Mouse (Mus musculus) limb, embryonic 11.5 days (tissue): Measurements from ENCODE around the gene Neurl1a. TPM values are rescaled to one million over a fixed set of nuclear protein-coding genes. Genes with fewer than 3 reads are reported as not detected.

Experiments
- ATAC-seq: fragments of 200-750 bp; cut with Nextera tagmentation; 2 replicates; pipeline ENCODE4 v1.8.0; 2017; ENCODE audit warnings: low read depth; ENCODE audit not compliant: insufficient number of reproducible peaks, low FRiP score, low TSS enrichment
- DNase-seq: peaks from one replicate; pipeline ENCODE4 v3.0.0-alpha.2; 2015; ENCODE audit warnings: low spot score
- H3K27ac ChIP-seq: fragments of 300-500 bp; sonication (generic); replicated peaks from 2 replicates; pipeline ENCODE4 v1.5.1; 2014; ENCODE audit warnings: low read depth, mild to moderate bottlenecking, low read length
- H3K27me3 ChIP-seq: fragments of 300-500 bp; sonication (generic); 2 replicates; pipeline ENCODE4 v1.6.1; 2014; ENCODE audit warnings: mild to moderate bottlenecking, low read length, mixed read lengths; ENCODE audit not compliant: control insufficient read depth, insufficient read depth
- H3K36me3 ChIP-seq: fragments of 300-500 bp; sonication (generic); 2 replicates; pipeline ENCODE4 v1.6.1; 2014; ENCODE audit warnings: mild to moderate bottlenecking, low read length, moderate library complexity, mixed read lengths; ENCODE audit not compliant: control insufficient read depth, insufficient read depth
- H3K4me1 ChIP-seq: fragments of 300-500 bp; sonication (generic); 2 replicates; pipeline ENCODE4 v1.6.1; 2014; ENCODE audit warnings: low read length, mixed read lengths; ENCODE audit not compliant: control insufficient read depth, insufficient read depth
- H3K4me2 ChIP-seq: fragments of 300-500 bp; sonication (generic); 2 replicates; pipeline ENCODE4 v1.6.1; 2014; ENCODE audit warnings: low read depth, mild to moderate bottlenecking, moderate library complexity; ENCODE audit not compliant: severe bottlenecking
- H3K4me3 ChIP-seq: fragments of 300-500 bp; sonication (generic); 2 replicates; pipeline ENCODE4 v1.5.1; 2014; ENCODE audit warnings: low read depth, low read length
- H3K9ac ChIP-seq: fragments of 300-500 bp; sonication (generic); 2 replicates; pipeline ENCODE4 v1.6.1; 2014; ENCODE audit warnings: mild to moderate bottlenecking, low read length
- H3K9me3 ChIP-seq: fragments of 300-500 bp; sonication (generic); 2 replicates; pipeline ENCODE4 v1.6.1; 2016; ENCODE audit warnings: low read length; ENCODE audit not compliant: control insufficient read depth
- WGBS: fragments of 180-500 bp; shearing (Covaris S2); extraction: QIAGEN DNeasy Blood & Tissue Kit; methylation state at CpG from one replicate; pipeline ENCODE4 v1.1.7; 2014; 5-methylcytosine and 5-hydroxymethylcytosine counted together
- polyA plus RNA-seq: library from polyadenylated mRNA; unstranded; fragments of >200 nt; fragmentation: Nextera tagmentation; extraction: Ambion mirVana; gene quantifications from 2 replicates; pipeline ENCODE4 v1.2.1, GENCODE M21; 2014

Neurl1a gene
- polyA plus RNA-seq, 1 experiment from 2014 or later: 5.0 TPM

DNA sequence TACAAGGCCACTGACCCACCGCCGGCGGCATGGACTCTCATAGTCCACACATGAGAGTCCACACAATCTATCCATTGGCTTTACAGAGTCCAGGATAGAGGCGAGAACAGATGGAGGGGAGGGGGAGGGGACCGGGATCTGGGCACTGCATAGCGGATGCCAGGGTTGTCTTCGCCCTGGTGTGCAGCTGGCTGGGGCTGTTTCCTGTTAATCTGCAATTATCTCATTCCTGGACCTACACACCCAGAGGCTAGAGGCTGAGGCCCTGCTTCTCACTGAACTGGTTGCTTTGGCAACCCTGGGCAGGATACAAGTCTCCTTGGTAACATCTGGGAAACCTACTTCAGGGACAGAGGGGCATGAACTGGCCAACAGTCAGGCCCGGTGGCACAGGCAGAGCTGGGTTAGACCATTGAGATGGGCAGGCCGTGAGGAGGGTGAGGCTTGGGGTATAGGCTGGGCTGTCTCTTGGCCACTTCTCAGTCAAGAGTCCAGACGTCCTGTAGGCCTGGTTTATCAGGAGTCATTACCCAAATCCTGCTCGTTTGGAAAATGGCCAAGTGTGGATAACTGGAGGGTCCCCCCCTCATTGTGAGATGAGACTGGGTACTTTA lies 10.0 kb downstream of the Neurl1a start:
- ATAC-seq: no peak
- Histone ChIP-seq H3K4me3 (no peak overlapping the region), H3K36me3 (no peaks in the 10 kb centered on the region), H3K4me2 (no peak overlapping the region), H3K27me3 (no peaks in the 10 kb centered on the region), H3K9ac (no peak overlapping the region), H3K27ac (no peak overlapping the region), H3K9me3 (no peaks in the 10 kb centered on the region), H3K4me1 (peaks cover 4% of the 10 kb centered on the region; the same call in 1 of the 2 replicates)
- WGBS: 69% methylated on average over 11 of the region's 11 CpGs
- no peak for DNase-seq

DNA sequence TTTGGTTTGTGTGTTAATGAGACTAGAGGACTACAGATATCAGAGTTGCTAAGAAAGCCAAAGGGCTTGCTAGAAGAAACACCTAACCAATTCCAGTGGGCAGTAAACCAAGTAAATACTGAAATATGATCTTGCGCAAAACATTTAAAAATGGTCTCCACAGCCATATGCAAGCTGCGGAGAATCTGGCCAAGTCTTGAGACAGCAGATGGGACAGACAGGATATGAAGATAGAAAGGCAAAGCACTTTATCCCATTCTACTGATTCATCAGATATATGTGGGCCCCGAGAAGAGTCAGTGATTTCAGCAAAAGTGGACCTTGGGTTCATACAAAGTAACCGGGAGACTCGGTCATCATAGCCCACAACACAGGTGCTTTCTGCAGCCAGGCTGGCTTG lies 13.5 kb downstream of the Neurl1a start:
- Histone ChIP-seq H3K4me3 (no peak overlapping the region), H3K36me3 (no peaks in the 10 kb centered on the region), H3K9me3 (no peaks in the 10 kb centered on the region), H3K4me2 (no peak overlapping the region), H3K4me1 (peaks cover 4% of the 10 kb centered on the region; the same call in 1 of the 2 replicates), H3K27ac (no peak overlapping the region), H3K9ac (no peak overlapping the region), H3K27me3 (no peaks in the 10 kb centered on the region)
- WGBS: 97% methylated on average over 5 of the region's 5 CpGs
- no peak for ATAC-seq
- DNase-seq: no peak

- H3K9me3 ChIP-seq: no peaks in the 10 kb centered on the region
- ATAC-seq: no peak
- no peak overlapping the region for H3K4me2 ChIP-seq
- H3K27me3 ChIP-seq: no peaks in the 10 kb centered on the region
- H3K9ac ChIP-seq: no peak overlapping the region
- H3K27ac ChIP-seq: no peak overlapping the region
- H3K4me3 ChIP-seq: no peak overlapping the region
- DNase-seq: no peak
- H3K4me1 ChIP-seq: peaks cover 6% of the 10 kb centered on the region; the same call in 1 of the 2 replicates
- H3K36me3 ChIP-seq: no peaks in the 10 kb centered on the region
- WGBS: 72% methylated on average over 13 of the region's 13 CpGs
Measured at GRCm38 (mm10) chr19:47198671-47199350, 20.2 kb downstream of the Neurl1a start.

GRCm38 (mm10) chr19:47201972-47202371 lies 23.4 kb downstream of the Neurl1a start:
- WGBS: 44% methylated on average over 12 of the region's 12 CpGs
- no peaks in the 10 kb centered on the region for H3K27me3 ChIP-seq
- ATAC-seq (no peak), DNase-seq (no peak)
- peaks cover 6% of the 10 kb centered on the region; the same call in 1 of the 2 replicates for H3K4me1 ChIP-seq
- H3K9ac ChIP-seq: peak overlapping the region; percentile 14; the same call in 1 of the 2 replicates
- H3K27ac ChIP-seq: 0 out of 2 replicates have a peak overlapping the region, but pooled peaks have one; percentile 30
- no peaks in the 10 kb centered on the region for H3K9me3 ChIP-seq
- no peak overlapping the region for H3K4me2 ChIP-seq
- no peak overlapping the region for H3K4me3 ChIP-seq
- H3K36me3 ChIP-seq: no peaks in the 10 kb centered on the region

DNA sequence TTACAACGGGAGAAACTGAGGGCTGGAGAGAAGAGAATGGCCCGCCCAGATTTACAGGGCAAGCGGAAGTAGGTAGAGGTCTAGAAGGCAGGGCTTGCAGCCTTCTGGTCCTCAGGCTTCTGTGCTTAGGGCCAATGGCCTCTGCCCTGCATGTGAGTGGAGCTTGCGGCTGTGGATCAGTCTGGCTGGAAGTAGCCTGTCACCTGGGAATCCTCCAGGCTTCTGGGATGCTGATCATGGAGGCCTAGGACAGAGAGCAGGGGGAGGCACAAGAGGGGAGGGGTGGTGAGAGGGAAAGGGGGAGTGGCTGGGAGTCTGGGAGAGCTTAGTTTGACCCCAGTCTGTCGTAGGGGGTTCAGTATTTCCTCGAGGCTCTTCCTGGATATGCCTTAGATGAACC lies 23.8 kb downstream of the Neurl1a start:
- Histone ChIP-seq H3K4me1 (peaks cover 6% of the 10 kb centered on the region; the same call in 1 of the 2 replicates), H3K9me3 (no peaks in the 10 kb centered on the region), H3K27me3 (no peaks in the 10 kb centered on the region), H3K4me3 (no peak overlapping the region), H3K27ac (no peak overlapping the region), H3K4me2 (no peak overlapping the region), H3K9ac (no peak overlapping the region), H3K36me3 (no peaks in the 10 kb centered on the region)
- 62% methylated on average over 6 of the region's 6 CpGs for WGBS
- ATAC-seq (no peak), DNase-seq (no peak)

DNA sequence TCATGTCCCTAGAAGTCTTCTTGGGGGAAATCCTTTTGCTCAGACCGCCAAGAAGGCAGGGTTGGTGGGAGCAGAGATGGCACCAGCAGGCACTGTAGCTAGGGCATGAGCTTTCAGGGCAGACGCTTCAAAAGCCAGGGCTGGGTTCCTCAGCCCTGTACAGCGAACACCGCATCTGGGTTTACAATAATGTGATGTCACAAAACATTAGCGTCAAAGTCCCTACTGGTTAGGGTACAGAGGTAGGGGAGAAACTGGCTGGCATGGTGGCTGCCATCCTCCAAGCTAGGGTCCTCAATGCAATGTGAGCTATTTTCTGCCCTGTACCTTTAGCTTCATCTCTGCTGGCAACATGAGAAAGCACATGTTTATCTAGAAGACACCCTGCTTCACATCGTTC lies 24.4 kb downstream of the Neurl1a start:
- Histone ChIP-seq H3K4me1 (peaks cover 6% of the 10 kb centered on the region; the same call in 1 of the 2 replicates), H3K9ac (no peak overlapping the region), H3K9me3 (no peaks in the 10 kb centered on the region), H3K27ac (no peak overlapping the region), H3K27me3 (no peaks in the 10 kb centered on the region), H3K4me2 (no peak overlapping the region), H3K36me3 (no peaks in the 10 kb centered on the region), H3K4me3 (no peak overlapping the region)
- no peak for DNase-seq
- no peak for ATAC-seq
- 94% methylated on average over 6 of the region's 6 CpGs for WGBS

- no peak overlapping the region for H3K4me3 ChIP-seq
- no peaks in the 10 kb centered on the region for H3K9me3 ChIP-seq
- DNase-seq: no peak
- WGBS: 90% methylated on average over 6 of the region's 6 CpGs
- H3K27ac ChIP-seq: no peak overlapping the region
- H3K36me3 ChIP-seq: no peaks in the 10 kb centered on the region
- H3K4me1 ChIP-seq: peaks cover 6% of the 10 kb centered on the region; the same call in 1 of the 2 replicates
- ATAC-seq: no peak
- H3K27me3 ChIP-seq: no peaks in the 10 kb centered on the region
- H3K4me2 ChIP-seq: no peak overlapping the region
- H3K9ac ChIP-seq: no peak overlapping the region
Measured at GRCm38 (mm10) chr19:47204653-47205052, 26.0 kb downstream of the Neurl1a start.

- DNase-seq (no peak), ATAC-seq (no peak)
- H3K36me3 ChIP-seq: no peaks in the 10 kb centered on the region
- no peak overlapping the region for H3K4me3 ChIP-seq
- H3K4me1 ChIP-seq: peaks cover 6% of the 10 kb centered on the region; the same call in 1 of the 2 replicates
- H3K27me3 ChIP-seq: no peaks in the 10 kb centered on the region
- H3K4me2 ChIP-seq: no peak overlapping the region
- no peak overlapping the region for H3K27ac ChIP-seq
- H3K9ac ChIP-seq: no peak overlapping the region
- WGBS: 89% methylated on average over 1 of the region's 1 CpGs
- H3K9me3 ChIP-seq: no peaks in the 10 kb centered on the region
Measured at GRCm38 (mm10) chr19:47206126-47206525, 27.5 kb downstream of the Neurl1a start.
